Mouse (Mus musculus): Measurements from ENCODE around the gene Tcf12.

GRCm38 (mm10) chr9:71894246-71894942 lies 217.3 kb downstream of the Tcf12 start:
- no peak for TF ChIP-seq CTCF (IDR thresholded peaks at IDR 0.05; ENCODE audit: low read depth, low read length)
- TF ChIP-seq POLR2A (IDR thresholded peaks at IDR 0.05; ENCODE audit: extremely low read depth, insufficient read depth, low read length), result no peak
